Mouse (Mus musculus) bone marrow macrophage, adult 2 months (primary cell): ENCODE measurements around the gene Xdh.

Source experiments
- CTCF ChIP-seq: IDR thresholded peaks from 2 replicates; pipeline ENCODE4 v1.5.1; 2012; ENCODE audit warnings: low read depth, mild to moderate bottlenecking, low read length, moderate library complexity
- POLR2A ChIP-seq: IDR thresholded peaks from 2 replicates; pipeline ENCODE4 v1.6.1; 2012; ENCODE audit warnings: mild to moderate bottlenecking, low read depth, low read length, borderline replicate concordance

DNA sequence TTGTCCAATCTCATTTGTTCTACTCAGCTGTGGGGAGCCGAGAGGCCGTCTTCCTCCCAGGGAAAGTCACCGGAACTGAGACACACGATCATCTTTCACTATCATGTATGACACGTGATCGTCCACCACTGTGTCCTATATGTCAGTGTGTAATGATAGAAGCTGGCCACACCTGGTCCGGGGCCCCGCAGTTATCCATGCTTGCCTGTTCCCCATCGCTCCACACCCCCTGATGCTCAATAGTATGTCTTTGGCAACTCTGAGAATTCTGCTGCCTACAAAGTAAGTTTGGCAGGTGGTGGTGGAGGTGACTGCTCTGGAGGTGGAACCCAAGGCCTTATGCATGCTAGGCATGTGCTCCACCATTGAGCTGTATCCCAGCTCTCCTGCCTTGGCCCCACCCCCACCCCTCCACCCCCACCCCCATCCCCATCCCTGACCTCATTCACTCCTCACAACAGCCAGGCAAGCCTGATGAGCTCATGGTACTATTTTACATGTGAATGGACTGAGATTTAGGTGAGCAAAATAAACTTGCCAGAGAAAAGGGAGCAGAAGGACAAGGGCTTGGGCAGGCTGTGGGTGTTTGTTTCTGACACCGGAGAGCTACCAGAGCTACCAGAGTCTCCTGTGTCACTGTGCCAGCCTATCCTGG lies 70.6 kb downstream of the Xdh start:
- TF ChIP-seq CTCF = no peak
- TF ChIP-seq POLR2A = no peak
